Mouse (Mus musculus) ES-E14 (cell line): Measurements from ENCODE around the gene Gm6588. TPM values are rescaled to one million over a fixed set of nuclear protein-coding genes. Genes with fewer than 3 reads are reported as not detected.

Experiments used
- DNase-seq: peaks from one replicate; pipeline ENCODE4 v3.0.0-alpha.2; 2013; ENCODE audit warnings: low read depth, low spot score
- H3K27ac ChIP-seq: 2 replicates; pipeline ENCODE4 v1.5.1; 2012; ENCODE audit warnings: low read depth, mild to moderate bottlenecking, low read length, moderate library complexity, mixed read lengths; ENCODE audit not compliant: poor library complexity, insufficient read depth, severe bottlenecking
- H3K36me3 ChIP-seq: 2 replicates; pipeline ENCODE4 v1.6.1; 2012; ENCODE audit warnings: mild to moderate bottlenecking, low read length, moderate library complexity, mixed read lengths; ENCODE audit not compliant: control insufficient read depth, poor library complexity, insufficient read depth, severe bottlenecking
- H3K4me1 ChIP-seq, 2 experiments: fragments of 150-350 bp in 1 of 2; sonication (generic) in 1 of 2; 2 replicates each; pipeline ENCODE4 v1.6.1; 2012; ENCODE audit warnings: low read length in 2 of 2, mild to moderate bottlenecking in 1 of 2, mixed read lengths in 1 of 2; ENCODE audit not compliant: control insufficient read depth in 2 of 2, insufficient read depth in 2 of 2, poor library complexity in 1 of 2
- H3K4me3 ChIP-seq, 2 experiments: fragments of 150-350 bp in 1 of 2; sonication (generic) in 1 of 2; 2 replicates each; pipeline ENCODE4 v1.5.1; 2012; ENCODE audit warnings: low read length in 2 of 2, low read depth in 1 of 2, mild to moderate bottlenecking in 1 of 2, mixed read lengths in 1 of 2; ENCODE audit not compliant: insufficient read depth in 1 of 2, poor library complexity in 1 of 2, severe bottlenecking in 1 of 2
- H3K9ac ChIP-seq: 2 replicates; pipeline ENCODE4 v1.6.1; 2012; ENCODE audit warnings: low read depth, mild to moderate bottlenecking, low read length, mixed read lengths; ENCODE audit not compliant: poor library complexity, insufficient read depth, severe bottlenecking
- H3K9me3 ChIP-seq: fragments of 150-350 bp; sonication (generic); 2 replicates; pipeline ENCODE4 v1.6.1; 2012; ENCODE audit warnings: low read depth, mild to moderate bottlenecking, low read length; ENCODE audit not compliant: control insufficient read depth, insufficient read depth
- CHD2 ChIP-seq: IDR thresholded peaks from 2 replicates; pipeline ENCODE4 v1.6.1; 2014; ENCODE audit warnings: mild to moderate bottlenecking, low read depth, low read length, inconsistent platforms
- HCFC1 ChIP-seq: IDR thresholded peaks from 2 replicates; pipeline ENCODE4 v1.6.1; 2012; ENCODE audit warnings: low read length, inconsistent platforms, borderline replicate concordance; ENCODE audit not compliant: insufficient read depth
- MAFK ChIP-seq: IDR thresholded peaks from 2 replicates; pipeline ENCODE4 v1.6.1; 2014; ENCODE audit warnings: mild to moderate bottlenecking, low read depth, low read length, inconsistent platforms; ENCODE audit not compliant: insufficient read depth
- ZC3H11A ChIP-seq: IDR thresholded peaks from 2 replicates; pipeline ENCODE4 v1.6.1; 2012; ENCODE audit warnings: low read depth, mild to moderate bottlenecking, inconsistent platforms, low read length, borderline replicate concordance
- ZNF384 ChIP-seq: IDR thresholded peaks from 2 replicates; pipeline ENCODE4 v1.6.1; 2012; ENCODE audit warnings: low read depth, low read length, inconsistent platforms
- in situ Hi-C, 2 experiments: fragments of 600-800 bp; cut with MboI; formaldehyde crosslinking; loops; one replicate each; pipeline ENCODE4 v1.15.1; 2025; ENCODE audit warnings: low sequenced_read_pairs in 2 of 2, inconsistent platforms in 1 of 2; ENCODE audit not compliant: unreplicated experiment in 2 of 2
- total RNA-seq: library from RNA; depleted of rRNA; stranded (reverse); fragments of 300-350 nt; gene quantifications from 2 replicates; pipeline ENCODE4 v1.2.3, GENCODE M21; 2012

Gene Gm6588
- total RNA-seq, 1 experiment, result 0.09 TPM

GRCm38 (mm10) chr5:112433004-112433403, 16.2 kb upstream of the Gm6588 start:
- Histone ChIP-seq H3K4me3 (no peak overlapping the region), H3K9ac (no peak overlapping the region), H3K4me1 (no peaks in the 10 kb centered on the region), H3K36me3 (no peaks in the 10 kb centered on the region), H3K9me3 (no peaks in the 10 kb centered on the region), H3K27ac (no peak overlapping the region)
- TF ChIP-seq ZC3H11A (peak; percentile 57; the same call in 1 of the 2 replicates), ZNF384 (no peak), HCFC1 (no peak), MAFK (no peak)
- peak; percentile 48 for DNase-seq
- in situ Hi-C loops, result loop anchor here in 1 of 2 experiments (25.0 kb wide), 1 partner anchor 629 kb away; the partner anchor contains the start of gene Crybb2

- TF ChIP-seq ZC3H11A (no peak), MAFK (no peak), CHD2 (no peak)
Observed at GRCm38 (mm10) chr5:112438535-112438934, 10.7 kb upstream of the Gm6588 start.

GRCm38 (mm10) chr5:112453088-112453487, 3.9 kb downstream of the Gm6588 start:
- Histone ChIP-seq H3K36me3 (no peaks in the 10 kb centered on the region), H3K9me3 (no peaks in the 10 kb centered on the region), H3K27ac (no peak overlapping the region), H3K4me1 (peaks cover 3 to 4% of the 10 kb centered on the region in 2 experiments; a peak in 1 of 4 replicates), H3K9ac (no peak overlapping the region), H3K4me3 (no peak overlapping the region)
- no peak for TF ChIP-seq ZC3H11A
- TF ChIP-seq ZNF384, result no peak
- no peak for TF ChIP-seq HCFC1
- no peak for TF ChIP-seq CHD2
- no peak for TF ChIP-seq MAFK
- in situ Hi-C loops, result loop anchor here in 1 of 2 experiments (25.0 kb wide), 1 partner anchor 609 kb away; the partner anchor contains the start of gene Crybb2
- no peak for DNase-seq

More at GRCm38 (mm10) chr5:112438535-112438934, 10.7 kb upstream of the Gm6588 start:
- H3K36me3 ChIP-seq, result no peaks in the 10 kb centered on the region
- no peak overlapping the region for H3K4me3 ChIP-seq
- no peak for DNase-seq
- no peaks in the 10 kb centered on the region for H3K9me3 ChIP-seq
- no peaks in the 10 kb centered on the region for H3K4me1 ChIP-seq
- H3K27ac ChIP-seq, result no peak overlapping the region
- in situ Hi-C loops, result loop anchor here in 1 of 2 experiments (25.0 kb wide), 1 partner anchor 624 kb away; the partner anchor contains the start of gene Crybb2
- H3K9ac ChIP-seq, result no peak overlapping the region

GRCm38 (mm10) chr5:112454966-112455555, 5.8 kb downstream of the Gm6588 start:
- H3K4me3 ChIP-seq, result no peak overlapping the region
- no peak overlapping the region for H3K27ac ChIP-seq
- in situ Hi-C loops, result loop anchor here in 1 of 2 experiments (25.0 kb wide), 1 partner anchor 607 kb away; the partner anchor contains the start of gene Crybb2
- H3K9me3 ChIP-seq, result no peaks in the 10 kb centered on the region
- no peak for DNase-seq
- TF ChIP-seq MAFK (no peak), CHD2 (no peak), ZC3H11A (no peak), ZNF384 (no peak), HCFC1 (no peak)
- H3K4me1 ChIP-seq, result no peaks in the 10 kb centered on the region
- no peak overlapping the region for H3K9ac ChIP-seq
- no peaks in the 10 kb centered on the region for H3K36me3 ChIP-seq
